Mouse (Mus musculus) MEL (cell line): ENCODE data around the gene Ssmem1. TPM values are rescaled to one million over a fixed set of nuclear protein-coding genes. Genes with fewer than 3 reads are reported as not detected.

Experiments used
- DNase-seq: peaks from one replicate; pipeline ENCODE4 v3.0.0; 2011; ENCODE audit warnings: low read depth, low spot score
- H3K27ac ChIP-seq: 2 replicates; pipeline ENCODE4 v1.5.1; 2012; ENCODE audit warnings: low read depth, mild to moderate bottlenecking, control low read depth, low read length, moderate library complexity; ENCODE audit not compliant: control insufficient read depth
- H3K27me3 ChIP-seq, 2 experiments: fragments of 150-350 bp in 1 of 2; sonication (generic) in 1 of 2; 2 replicates each; pipeline ENCODE4 v1.6.1; 2012; ENCODE audit warnings: low read length in 2 of 2, mild to moderate bottlenecking in 2 of 2, improper control_type of control experiment in 1 of 2, moderate library complexity in 1 of 2; ENCODE audit not compliant: insufficient read depth in 2 of 2, control insufficient read depth in 1 of 2
- H3K36me3 ChIP-seq, 2 experiments: 2 replicates each; pipeline ENCODE4 v1.6.1; 2012 to 2014; ENCODE audit warnings: low read length in 2 of 2, improper control_type of control experiment in 1 of 2, inconsistent platforms in 1 of 2, mild to moderate bottlenecking in 1 of 2; ENCODE audit not compliant: insufficient read depth in 2 of 2, control insufficient read depth in 1 of 2
- H3K4me1 ChIP-seq, 2 experiments: fragments of 150-350 bp in 1 of 2; sonication (generic) in 1 of 2; 2 replicates each; pipeline ENCODE4 v1.6.1; 2012; ENCODE audit warnings: low read length in 2 of 2, improper control_type of control experiment in 1 of 2, mild to moderate bottlenecking in 1 of 2; ENCODE audit not compliant: insufficient read depth in 2 of 2, control insufficient read depth in 1 of 2
- H3K4me3 ChIP-seq, 2 experiments: fragments of 150-350 bp in 1 of 2; sonication (generic) in 1 of 2; 2 replicates each; pipeline ENCODE4 v1.5.1; 2012; ENCODE audit warnings: low read depth in 2 of 2, low read length in 2 of 2, mild to moderate bottlenecking in 2 of 2, moderate library complexity in 2 of 2, control low read depth in 1 of 2, improper control_type of control experiment in 1 of 2; ENCODE audit not compliant: control insufficient read depth in 1 of 2, insufficient read depth in 1 of 2
- H3K79me2 ChIP-seq: 2 replicates; pipeline ENCODE4 v1.6.1; 2012; ENCODE audit warnings: mild to moderate bottlenecking, low read length, moderate library complexity; ENCODE audit not compliant: control insufficient read depth, poor library complexity, insufficient read depth
- H3K9ac ChIP-seq: 2 replicates; pipeline ENCODE4 v1.6.1; 2012; ENCODE audit warnings: low read depth, mild to moderate bottlenecking, control low read depth, low read length, moderate library complexity; ENCODE audit not compliant: control insufficient read depth, poor library complexity, severe bottlenecking
- H3K9me3 ChIP-seq: fragments of 150-350 bp; sonication (generic); replicated peaks from 2 replicates; pipeline ENCODE4 v1.6.1; 2012; ENCODE audit warnings: mild to moderate bottlenecking, low read length, improper control_type of control experiment, moderate library complexity; ENCODE audit not compliant: insufficient read depth
- CHD2 ChIP-seq: IDR thresholded peaks from 2 replicates; pipeline ENCODE4 v1.6.1; 2011; ENCODE audit warnings: low read length, improper control_type of control experiment
- EP300 ChIP-seq, 2 experiments: IDR thresholded peaks; 2 replicates each; pipeline ENCODE4 v1.6.1; 2011; ENCODE audit warnings: improper control_type of control experiment in 2 of 2, low read length in 2 of 2, low read depth in 1 of 2, mild to moderate bottlenecking in 1 of 2
- GABPA ChIP-seq: IDR thresholded peaks from 2 replicates; pipeline ENCODE4 v1.6.1; 2012; ENCODE audit warnings: low read depth, mild to moderate bottlenecking, inconsistent platforms, low read length, improper control_type of control experiment, moderate library complexity
- GATA1 ChIP-seq: IDR thresholded peaks from 2 replicates; pipeline ENCODE4 v1.6.1; 2011; ENCODE audit warnings: low read depth, low read length, improper control_type of control experiment
- MAFK ChIP-seq: IDR thresholded peaks from 2 replicates; pipeline ENCODE4 v1.6.1; 2011; ENCODE audit warnings: low read depth, mild to moderate bottlenecking, low read length, improper control_type of control experiment, borderline replicate concordance
- MAX ChIP-seq: IDR thresholded peaks from 2 replicates; pipeline ENCODE4 v1.6.1; 2011; ENCODE audit warnings: low read length, improper control_type of control experiment
- MAZ ChIP-seq: IDR thresholded peaks from 2 replicates; pipeline ENCODE4 v1.6.1; 2012; ENCODE audit warnings: low read depth, mild to moderate bottlenecking, inconsistent platforms, low read length, improper control_type of control experiment
- NELFE ChIP-seq: IDR thresholded peaks from 2 replicates; pipeline ENCODE4 v1.6.1; 2011; ENCODE audit warnings: low read depth, low read length, improper control_type of control experiment
- NRF1 ChIP-seq: IDR thresholded peaks from 2 replicates; pipeline ENCODE4 v1.6.1; 2014; ENCODE audit warnings: low read depth, mild to moderate bottlenecking, inconsistent platforms, low read length, improper control_type of control experiment, moderate library complexity; ENCODE audit not compliant: poor library complexity, insufficient read depth, severe bottlenecking
- POLR2AphosphoS2 ChIP-seq: IDR thresholded peaks from 2 replicates; pipeline ENCODE4 v1.6.1; 2011; ENCODE audit warnings: low read length, improper control_type of control experiment
- POLR2AphosphoS5 ChIP-seq: IDR thresholded peaks from 2 replicates; pipeline ENCODE4 v1.6.1; 2012; ENCODE audit warnings: low read depth, borderline replicate concordance, mild to moderate bottlenecking, inconsistent platforms, low read length, moderate library complexity, mixed read lengths
- RAD21 ChIP-seq: IDR thresholded peaks from 2 replicates; pipeline ENCODE4 v1.6.1; 2011; ENCODE audit warnings: mild to moderate bottlenecking, low read depth, low read length, improper control_type of control experiment
- SMC3 ChIP-seq: IDR thresholded peaks from 2 replicates; pipeline ENCODE4 v1.6.1; 2011; ENCODE audit warnings: low read depth, low read length, improper control_type of control experiment
- TAL1 ChIP-seq: IDR thresholded peaks from 2 replicates; pipeline ENCODE4 v1.6.1; 2012; ENCODE audit warnings: mild to moderate bottlenecking, inconsistent platforms, low read length, moderate library complexity, mixed read lengths
- ZMIZ1 ChIP-seq: IDR thresholded peaks from 2 replicates; pipeline ENCODE4 v1.6.1; 2012; ENCODE audit warnings: low read depth, mild to moderate bottlenecking, inconsistent platforms, low read length, improper control_type of control experiment, moderate library complexity
- polyA plus RNA-seq, 2 experiments: library from polyadenylated mRNA; stranded (reverse) in 1 of 2; unstranded in 1 of 2; fragments of >175 nt in 1 of 2; fragments of >200 nt in 1 of 2; gene quantifications; 2 replicates each; pipeline versions ENCODE4 v1.2.1 to v1.2.4; 2012; ENCODE audit warnings: low replicate concordance in 2 of 2, low read depth in 1 of 2; ENCODE audit not compliant: insufficient read length in 2 of 2, insufficient read depth in 1 of 2, missing spikeins in 1 of 2
- total RNA-seq: library from RNA; depleted of rRNA; stranded (reverse); fragments of 300-350 nt; gene quantifications from 2 replicates; pipeline ENCODE4 v1.2.3, GENCODE M21; 2012

Ssmem1 gene
- total and polyA plus RNA-seq, 3 experiments, result 0.08 to 0.13 TPM; not detected in 1

DNA sequence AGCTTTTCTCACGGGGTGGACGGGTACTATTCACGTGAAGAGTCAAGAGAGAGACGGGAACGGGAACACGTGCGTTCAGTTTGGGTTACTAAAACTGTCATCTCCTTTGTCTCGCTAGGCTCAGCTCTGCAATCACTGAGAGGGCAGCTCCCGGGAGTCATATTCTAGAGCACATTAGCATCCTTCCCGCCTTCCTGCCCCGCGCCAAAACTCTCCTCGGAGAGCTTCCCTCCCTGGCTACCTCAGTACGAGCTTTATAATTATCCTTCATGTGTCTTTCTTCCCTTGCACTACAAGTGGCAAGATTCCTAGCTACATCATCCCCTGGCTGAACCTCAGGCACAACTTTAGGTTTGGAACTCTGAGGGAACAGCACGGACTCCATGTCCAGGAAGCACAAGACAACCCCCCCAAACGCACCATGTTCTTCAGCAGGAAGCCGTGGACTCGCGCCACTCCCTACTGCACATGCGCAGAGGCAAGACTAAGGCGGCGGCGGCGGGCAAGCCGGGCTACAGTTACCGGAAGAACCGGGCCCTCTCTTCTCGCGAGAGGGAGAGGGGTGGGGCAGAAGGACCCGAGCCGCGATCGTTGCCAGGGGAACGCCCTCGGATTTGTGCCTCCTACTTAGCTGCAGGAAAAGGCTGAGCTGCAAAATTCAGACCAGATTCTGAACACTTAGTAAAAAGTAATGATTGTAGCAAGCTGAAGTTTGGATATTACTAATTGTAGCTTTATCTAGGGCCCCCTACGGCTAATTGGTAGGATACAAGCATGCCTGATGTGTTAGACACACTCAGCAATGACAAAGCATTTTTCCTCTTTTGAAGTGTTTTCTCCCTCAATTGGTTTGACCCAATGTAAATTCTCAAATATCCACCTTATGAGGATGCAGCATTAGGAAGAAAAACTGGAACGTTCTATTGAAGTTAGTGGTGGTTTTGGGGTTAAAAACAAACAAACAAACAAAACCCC lies at the start of gene Ssmem1, which contains the start of gene Tmem209 (continued):
- peak; percentile 93 for TF ChIP-seq NRF1
- no peak; the same call in 1 of the 2 replicates for TF ChIP-seq GABPA
- peak; percentile 97 for TF ChIP-seq NELFE
- TF ChIP-seq RAD21, result no peak
- no peak for TF ChIP-seq MAZ

DNA sequence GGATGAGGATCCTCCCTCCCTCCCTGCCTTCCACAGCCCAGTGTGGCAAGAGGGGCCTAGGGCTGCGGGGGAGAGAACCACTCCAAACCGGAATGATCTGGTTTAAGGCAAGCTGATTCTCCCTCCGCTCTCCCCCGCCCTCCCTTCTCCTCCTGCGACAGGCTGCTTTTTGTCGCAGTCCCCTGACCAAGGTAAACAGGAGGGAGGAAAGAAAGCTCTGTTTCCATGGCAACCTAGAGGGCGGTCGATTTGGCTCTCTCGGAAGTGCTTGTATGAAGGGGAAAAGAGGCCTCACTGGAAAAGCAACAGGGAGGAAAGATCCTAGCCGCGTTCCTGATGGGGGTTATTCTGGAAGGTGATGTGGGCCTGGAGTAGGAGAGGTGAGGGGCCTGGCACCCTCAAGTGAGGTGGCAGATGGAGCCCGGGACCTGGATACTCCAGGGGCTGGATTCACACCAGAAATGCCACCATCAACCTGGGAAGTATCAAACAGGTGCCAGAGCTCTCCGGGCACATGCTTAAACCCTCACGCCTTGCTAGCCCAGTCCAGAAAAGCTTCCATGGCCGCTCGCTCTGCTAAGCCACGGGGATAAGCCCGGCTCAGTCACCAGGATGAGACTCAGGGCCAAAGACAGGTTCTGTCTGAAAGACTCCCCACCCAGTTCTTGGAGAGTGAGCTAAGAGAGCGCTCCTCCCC lies 48.8 kb upstream of the Ssmem1 start:
- TF ChIP-seq SMC3 (no peak), TAL1 (no peak), ZMIZ1 (no peak), EP300 (IDR thresholded peaks at IDR 0.05; ENCODE audit: low read depth in 1 of 2, low read length in 2 of 2) (no peak), MAX (no peak), POLR2AphosphoS5 (no peak), MAFK (no peak), GATA1 (no peak), POLR2AphosphoS2 (no peak), NELFE (no peak), CHD2 (no peak)
- Histone ChIP-seq H3K79me2 (no peaks in the 10 kb centered on the region), H3K4me3 (no peak overlapping the region), H3K4me1 (peaks cover 4 to 16% of the 10 kb centered on the region in 2 experiments; a peak in 3 of 4 replicates), H3K9me3 (no peaks in the 10 kb centered on the region), H3K27me3 (no peaks in the 10 kb centered on the region), H3K9ac (no peak overlapping the region), H3K36me3 (peaks cover 0 to 6% of the 10 kb centered on the region in 2 experiments; a peak in 2 of 4 replicates), H3K27ac (no peak overlapping the region)
- DNase-seq, result no peak
